In the genomic region with DNA sequence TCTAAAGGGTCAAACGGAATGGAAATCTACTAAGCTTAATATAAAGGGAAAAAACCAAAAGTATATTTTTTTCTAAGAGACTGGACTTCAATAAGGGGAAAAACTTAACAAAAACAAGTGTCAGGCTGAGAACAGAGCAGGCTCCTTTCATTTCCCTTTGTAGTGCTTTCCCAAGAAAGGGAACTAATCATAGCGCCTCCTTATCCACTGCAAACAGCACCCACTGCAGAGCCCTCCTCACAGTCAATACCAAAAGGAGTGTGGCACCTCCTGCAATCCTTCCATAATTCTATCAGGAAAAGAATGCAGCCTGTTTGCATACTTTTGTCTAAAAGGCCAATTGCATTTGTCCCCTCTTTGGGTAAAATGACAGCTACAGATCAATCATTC, we compare ENCODE assay signal across 10 mouse cellular contexts. TPM values are rescaled to one million over a fixed set of nuclear protein-coding genes. Genes with fewer than 3 reads are reported as not detected.
A peak's percentile ranks its signal among the peaks of the same experiment; 100 is the strongest.
DNase-seq lines count a peak whose midpoint lies in the region; ATAC-seq lines count a peak whose summit lies in the region.
"Had no signal": no experiment of that assay in that cellular context is flagged by ENCODE, and none has a peak within 500 bp of the region (broad histone marks: within the 10 kb centered on the region; RNA-seq: fewer than 3 reads in every experiment).

No protein-coding gene starts in this region.

- no peaks in the 10 kb centered on the region for H3K9me3 ChIP-seq in hindbrain, embryonic 16.5 days (ENCODE audit: control insufficient read depth, low read length)
- no peaks in the 10 kb centered on the region for H3K9me3 ChIP-seq in midbrain, embryonic 15.5 days

- DNase-seq in adrenal gland, adult (ENCODE audit: inconsistent age in 2 of 2, low spot score in 1 of 2): peak; percentile 15 to 76
- no peak for DNase-seq in adrenal gland, adult 8-10 months
- DNase-seq in left cerebral cortex, adult 11 months (ENCODE audit: low spot score): peak; percentile 10
- DNase-seq in left cerebral cortex, postnatal 25 days (ENCODE audit: low spot score in 2 of 2): no peak
- no peak for DNase-seq in spleen, postnatal 10 days (ENCODE audit: low spot score in 2 of 2)
- DNase-seq in adrenal gland, postnatal 4 days (ENCODE audit: low spot score in 2 of 2): no peak
- DNase-seq: liver had no signal

- peak overlapping the region; percentile 42; the same call in 1 of the 2 replicates for H3K27ac ChIP-seq in hindbrain, embryonic 16.5 days (ENCODE audit: low read depth, low read length)
- peak overlapping the region; percentile 69 for H3K27ac ChIP-seq in midbrain, embryonic 15.5 days

- 2% methylated on average over 2 of the region's 2 CpGs for WGBS in hindbrain, embryonic 16.5 days
- WGBS in midbrain, embryonic 15.5 days: 4% methylated on average over 2 of the region's 2 CpGs

- H3K36me3 ChIP-seq in hindbrain, embryonic 16.5 days (ENCODE audit: control insufficient read depth, insufficient read depth, low read length): no peaks in the 10 kb centered on the region
- H3K36me3 ChIP-seq in midbrain, embryonic 15.5 days (replicated peaks): no peaks in the 10 kb centered on the region

- no peaks in the 10 kb centered on the region for H3K27me3 ChIP-seq in hindbrain, embryonic 16.5 days (replicated peaks; ENCODE audit: control insufficient read depth, insufficient read depth, low read length)
- H3K27me3 ChIP-seq in midbrain, embryonic 15.5 days (replicated peaks): 0 out of 2 replicates have a peak, but pooled peaks cover 4% of the 10 kb centered on the region
- H3K27me3 ChIP-seq: Patski had no signal

- H3K4me1 ChIP-seq in hindbrain, embryonic 16.5 days (ENCODE audit: control insufficient read depth, insufficient read depth, low read depth, low read length): peaks cover 3% of the 10 kb centered on the region; the same call in 1 of the 2 replicates
- H3K4me1 ChIP-seq in midbrain, embryonic 15.5 days: peaks cover 3% of the 10 kb centered on the region; the same call in 1 of the 2 replicates

- no peak overlapping the region for H3K9ac ChIP-seq in hindbrain, embryonic 16.5 days (ENCODE audit: low read depth, low read length)
- H3K9ac ChIP-seq in midbrain, embryonic 15.5 days: no peak overlapping the region

- no peak overlapping the region for H3K4me3 ChIP-seq in hindbrain, embryonic 16.5 days (ENCODE audit: low read length)
- no peak overlapping the region for H3K4me3 ChIP-seq in midbrain, embryonic 15.5 days

- intact Hi-C loops in left cerebral cortex, postnatal 25 days (cut with DNase I): loop anchor here (5.0 to 10.0 kb wide), 5 partner anchors 230 to 1480 kb away; no protein-coding TSS in a partner anchor

- ATAC-seq in hindbrain, embryonic 16.5 days: peak; percentile 83
- ATAC-seq in midbrain, embryonic 15.5 days (replicated peaks): peak; percentile 81
- ATAC-seq: Patski had no signal

- peak overlapping the region; percentile 33 for H3K4me2 ChIP-seq in hindbrain, embryonic 16.5 days (ENCODE audit: low read length)
- H3K4me2 ChIP-seq in midbrain, embryonic 15.5 days: peak overlapping the region; percentile 26; the same call in 1 of the 2 replicates

RNA-seq across cellular contexts. Expression of gene Dph6, which starts 32.2 kb away (rescaled TPM):
- 10 to 100 TPM; 18.2 to 29.0 (median 22.1) TPM for total RNA-seq in adrenal gland, adult 8-10 months (2022)
- 10 to 100 TPM; 13.6 to 15.2 TPM for total RNA-seq in left cerebral cortex, postnatal 25 days (2021)
- polyA plus RNA-seq in hindbrain, embryonic 16.5 days (2015; fragmentation: Nextera tagmentation; extraction: Ambion mirVana): 14.1 and 15.1 TPM in 2 replicates
- 14.0 and 15.1 TPM in 2 replicates for polyA plus RNA-seq in midbrain, embryonic 15.5 days (2015; fragmentation: Nextera tagmentation; extraction: Ambion mirVana)
- total RNA-seq in adrenal gland, postnatal 4 days (2021): 10 to 100 TPM; 21.5 to 23.9 TPM

Comparison
In these comparisons a context has a peak if more than half of its experiments do, and no peak if none do; other contexts are left out.
1. DNase-seq: peak in adrenal gland, adult (2 of 2) and left cerebral cortex, adult 11 months (single experiment); none in adrenal gland, adult 8-10 months (single experiment), left cerebral cortex, postnatal 25 days (0 of 2), spleen, postnatal 10 days (0 of 2) and adrenal gland, postnatal 4 days (0 of 2).